Mouse (Mus musculus): ENCODE measurements around the gene Tfpt.

- no peak for TF ChIP-seq TAL1 (IDR thresholded peaks at IDR 0.05; ENCODE audit: low read length)
- no peak for TF ChIP-seq GATA1 (IDR thresholded peaks at IDR 0.05; ENCODE audit: low read length)
Measured at GRCm38 (mm10) chr7:3675228-3675548, 45.5 kb upstream of the Tfpt start.
